Mouse (Mus musculus): ENCODE measurements around the gene Dkkl1. TPM values are rescaled to one million over a fixed set of nuclear protein-coding genes. Genes with fewer than 3 reads are reported as not detected.

Gene Dkkl1
- polyA plus RNA-seq, 1 experiment = 1,348 TPM

DNA sequence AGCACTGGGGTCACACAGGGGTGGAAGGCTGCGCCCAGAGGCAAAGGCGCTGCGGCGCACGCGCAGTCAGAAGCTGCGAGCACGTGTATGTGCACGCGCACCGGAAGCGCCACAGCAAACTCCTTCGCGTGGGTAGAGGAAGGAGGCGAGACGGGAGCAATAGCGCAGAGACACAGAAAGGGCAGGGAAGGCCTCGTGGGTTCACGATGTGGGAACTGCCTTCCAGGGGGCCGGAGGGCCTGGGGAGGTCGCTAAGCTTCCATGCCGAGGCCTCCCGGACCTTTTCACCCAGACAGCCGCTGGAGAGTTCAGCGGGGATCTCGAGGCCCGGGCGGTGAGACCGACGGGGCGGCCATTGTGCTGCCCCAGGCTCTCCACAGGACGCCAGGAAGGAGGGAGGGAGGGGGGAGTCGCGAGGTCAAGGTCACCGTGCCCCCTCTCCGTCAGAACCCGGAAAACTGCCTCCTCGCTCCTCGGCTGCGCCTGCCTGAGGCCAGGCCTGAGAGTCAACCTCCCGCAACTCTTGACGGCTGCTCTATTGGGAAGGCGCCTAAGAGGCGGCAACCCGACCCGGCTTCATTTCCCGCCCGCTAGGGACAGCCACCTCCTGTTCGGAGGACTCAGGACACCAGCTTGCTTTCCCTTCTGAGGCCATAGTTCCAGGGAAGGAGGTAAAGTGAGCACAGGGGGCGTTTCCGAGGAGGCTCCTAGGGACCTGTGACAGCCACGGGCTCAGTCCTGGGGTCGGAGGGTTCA lies 28.9 kb upstream of the Dkkl1 start, which contains the start of gene Slc6a16:
Gene Slc6a16 (plus strand): TSS at position 453 of the 756 bp plus-strand sequence.
- peak within 1 kb of the TSS; percentile 80 for H3K4me3 ChIP-seq (ENCODE audit: control insufficient read depth, low read depth, low read length)
- H3K4me1 ChIP-seq (ENCODE audit: control insufficient read depth, insufficient read depth, low read length) = peaks cover 17% of the 10 kb centered on the region
- no peaks in the 10 kb centered on the region for H3K27me3 ChIP-seq (ENCODE audit: control insufficient read depth, insufficient read depth, low read length)
- H3K36me3 ChIP-seq (ENCODE audit: control insufficient read depth, insufficient read depth, low read length) = no peaks in the 10 kb centered on the region
- TF ChIP-seq POLR2A (IDR thresholded peaks at IDR 0.05; ENCODE audit: control insufficient read depth, low read depth, low read length) = peak; percentile 23
- no peak for TF ChIP-seq CTCF (IDR thresholded peaks at IDR 0.05; ENCODE audit: control insufficient read depth, insufficient read depth, insufficient replicate concordance, low read depth, low read length)
- peak within 1 kb of the TSS; percentile 95 for H3K27ac ChIP-seq (ENCODE audit: control insufficient read depth, insufficient read depth, low read depth, low read length)

DNA sequence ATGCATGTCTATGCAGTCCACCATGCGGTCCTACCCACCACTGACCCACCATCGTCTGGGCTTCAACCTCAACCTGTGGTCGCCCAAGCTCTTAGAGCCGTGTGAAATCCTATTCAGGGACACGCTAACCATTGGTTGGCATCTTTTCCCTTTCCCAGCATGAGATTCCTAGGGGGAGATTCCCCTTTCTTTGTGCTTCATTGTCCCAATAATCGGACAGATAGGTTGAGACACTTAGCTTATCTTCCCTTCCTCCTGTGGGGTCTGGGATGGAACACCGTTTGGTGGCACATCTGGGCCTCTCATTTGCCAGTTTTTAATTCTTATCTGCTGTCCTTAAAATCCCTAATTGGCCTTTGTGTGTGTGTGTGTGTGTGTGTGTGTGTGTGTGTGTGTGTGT lies 28.2 kb upstream of the Dkkl1 start:
- Histone ChIP-seq H3K4me3 (ENCODE audit: control insufficient read depth, low read depth, low read length) (no peak overlapping the region), H3K4me1 (ENCODE audit: control insufficient read depth, insufficient read depth, low read length) (peaks cover 19% of the 10 kb centered on the region), H3K27ac (ENCODE audit: control insufficient read depth, insufficient read depth, low read depth, low read length) (no peak overlapping the region), H3K36me3 (ENCODE audit: control insufficient read depth, insufficient read depth, low read length) (no peaks in the 10 kb centered on the region), H3K27me3 (ENCODE audit: control insufficient read depth, insufficient read depth, low read length) (no peaks in the 10 kb centered on the region)
- TF ChIP-seq CTCF (IDR thresholded peaks at IDR 0.05; ENCODE audit: control insufficient read depth, insufficient read depth, insufficient replicate concordance, low read depth, low read length) (no peak), POLR2A (IDR thresholded peaks at IDR 0.05; ENCODE audit: control insufficient read depth, low read depth, low read length) (no peak)

DNA sequence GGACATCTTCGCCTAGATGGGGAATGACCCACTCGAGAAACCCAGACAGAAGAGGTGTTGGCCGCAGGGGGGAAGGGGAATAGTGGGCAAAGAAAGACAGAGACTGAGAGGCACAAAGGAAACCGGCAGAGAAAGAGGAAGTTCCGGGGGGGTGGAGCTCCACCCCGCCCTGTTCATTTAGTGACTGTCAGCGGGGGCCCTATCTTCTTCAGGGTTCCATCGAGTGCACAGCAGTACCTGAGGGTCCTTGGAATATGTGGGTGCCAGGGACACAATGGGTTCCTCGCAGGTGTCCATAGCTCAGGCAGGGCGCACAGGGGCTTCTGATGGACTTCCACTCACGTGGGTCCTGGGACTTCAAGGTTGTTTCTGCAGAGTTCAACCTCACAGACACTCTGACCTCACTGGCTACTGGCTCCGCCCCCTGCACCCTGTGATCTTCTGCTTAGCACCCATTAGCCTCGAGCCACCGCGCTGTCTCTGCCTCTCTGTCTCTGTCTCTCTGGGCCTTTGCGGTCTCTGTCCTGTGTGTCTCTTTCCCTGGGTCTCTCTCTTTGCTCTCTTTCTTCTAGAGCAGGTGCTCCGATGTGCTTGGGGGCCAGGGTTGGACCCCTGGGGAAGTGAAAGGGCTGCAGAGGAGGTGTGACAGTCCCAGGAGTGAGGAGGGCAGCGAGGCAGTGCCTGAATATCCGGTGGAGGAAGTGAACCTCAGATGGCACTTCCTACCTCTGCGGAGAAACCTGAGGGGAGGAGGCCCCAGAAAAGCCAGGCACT lies 27.0 kb upstream of the Dkkl1 start, which contains the start of gene Cd37:
Gene Cd37 (minus strand): TSS at position 393 of the 774 bp plus-strand sequence.
- H3K27me3 ChIP-seq (ENCODE audit: control insufficient read depth, insufficient read depth, low read length) = no peaks in the 10 kb centered on the region
- H3K4me1 ChIP-seq (ENCODE audit: control insufficient read depth, insufficient read depth, low read length) = peaks cover 27% of the 10 kb centered on the region
- H3K27ac ChIP-seq (ENCODE audit: control insufficient read depth, insufficient read depth, low read depth, low read length) = no peak within 1 kb of the TSS
- TF ChIP-seq POLR2A (IDR thresholded peaks at IDR 0.05; ENCODE audit: control insufficient read depth, low read depth, low read length) (peak; percentile 45; the same call in 1 of the 2 replicates), CTCF (IDR thresholded peaks at IDR 0.05; ENCODE audit: control insufficient read depth, insufficient read depth, insufficient replicate concordance, low read depth, low read length) (no peak)
- H3K36me3 ChIP-seq (ENCODE audit: control insufficient read depth, insufficient read depth, low read length) = no peaks in the 10 kb centered on the region
- H3K4me3 ChIP-seq (ENCODE audit: control insufficient read depth, low read depth, low read length) = peak within 1 kb of the TSS; percentile 67

DNA sequence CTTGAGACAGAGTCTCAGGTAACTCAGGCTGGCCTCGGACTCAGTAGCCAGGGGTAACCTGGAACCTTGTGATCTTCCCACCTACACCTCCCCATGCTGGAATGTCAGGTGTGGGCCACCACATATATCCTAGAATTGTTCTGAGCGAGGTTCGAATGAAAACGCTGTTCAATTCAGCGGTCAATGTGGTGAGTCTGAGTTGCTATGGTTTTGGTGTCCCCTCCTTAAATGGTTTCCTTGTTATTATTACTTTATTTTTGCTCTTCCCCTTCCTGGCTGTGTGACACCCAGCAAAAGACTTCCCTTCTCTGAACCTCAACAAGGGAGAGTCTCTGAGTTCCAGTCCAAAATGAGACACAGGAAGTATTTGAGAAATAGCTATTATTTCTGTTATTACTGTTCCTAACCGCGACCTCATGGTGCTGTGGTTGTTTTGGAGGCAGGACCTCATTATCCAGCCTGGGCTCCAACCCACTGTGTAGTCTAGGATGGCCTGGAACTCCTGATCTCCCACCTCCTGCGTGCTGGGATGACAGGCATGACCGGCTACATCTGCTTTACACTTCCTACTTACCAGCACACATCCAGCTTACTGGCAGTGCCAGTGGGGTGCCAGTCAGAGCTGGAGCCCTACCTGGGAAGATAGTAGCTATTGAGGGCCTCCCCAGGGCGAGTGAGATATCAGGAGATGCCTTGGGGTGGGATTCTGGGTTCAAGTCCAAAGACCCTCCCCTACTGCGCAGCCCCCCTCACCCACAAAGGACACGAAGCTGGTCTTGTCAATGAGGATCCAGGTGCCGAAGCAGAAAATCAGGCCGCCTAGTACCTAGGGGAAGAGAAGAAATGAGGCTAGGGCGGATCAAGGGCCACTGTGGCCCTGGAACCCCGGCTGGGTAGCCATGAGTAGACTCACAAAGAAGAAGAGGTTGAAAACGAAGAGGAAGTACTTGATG lies 26.1 kb upstream of the Dkkl1 start:
- Histone ChIP-seq H3K27ac (ENCODE audit: control insufficient read depth, insufficient read depth, low read depth, low read length) (no peak overlapping the region), H3K4me3 (ENCODE audit: control insufficient read depth, low read depth, low read length) (peak overlapping the region; percentile 67), H3K36me3 (ENCODE audit: control insufficient read depth, insufficient read depth, low read length) (no peaks in the 10 kb centered on the region), H3K4me1 (ENCODE audit: control insufficient read depth, insufficient read depth, low read length) (peaks cover 31% of the 10 kb centered on the region), H3K27me3 (ENCODE audit: control insufficient read depth, insufficient read depth, low read length) (no peaks in the 10 kb centered on the region)
- TF ChIP-seq POLR2A (IDR thresholded peaks at IDR 0.05; ENCODE audit: control insufficient read depth, low read depth, low read length) = no peak
- no peak for TF ChIP-seq CTCF (IDR thresholded peaks at IDR 0.05; ENCODE audit: control insufficient read depth, insufficient read depth, insufficient replicate concordance, low read depth, low read length)

DNA sequence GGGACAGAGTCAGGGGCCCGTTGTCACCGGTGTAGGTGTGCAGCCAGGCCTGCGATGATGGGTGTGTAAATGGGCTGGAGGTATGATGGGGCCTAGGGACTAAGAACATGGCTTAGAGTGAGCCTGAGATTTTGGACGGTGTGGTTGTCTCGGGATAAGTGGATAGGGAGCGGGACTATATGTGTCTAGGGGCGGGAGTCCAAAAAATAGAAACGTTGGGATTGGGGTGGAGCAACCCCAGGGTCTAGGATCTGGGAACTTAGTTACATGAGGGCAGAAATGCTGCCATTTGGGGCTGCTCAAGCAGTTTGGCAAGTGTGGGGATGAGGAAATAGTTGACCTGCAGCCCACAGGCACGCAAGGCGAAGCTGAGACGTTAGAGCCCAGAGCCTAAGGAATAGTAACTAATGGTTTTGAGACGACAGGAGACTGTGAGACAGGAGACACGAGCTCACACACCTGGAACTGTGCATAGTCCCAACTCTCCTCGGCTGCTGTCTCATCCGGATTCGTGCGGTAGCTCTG lies 23.8 kb upstream of the Dkkl1 start:
- H3K36me3 ChIP-seq (ENCODE audit: control insufficient read depth, insufficient read depth, low read length) = no peaks in the 10 kb centered on the region
- peaks cover 28% of the 10 kb centered on the region for H3K4me1 ChIP-seq (ENCODE audit: control insufficient read depth, insufficient read depth, low read length)
- H3K27me3 ChIP-seq (ENCODE audit: control insufficient read depth, insufficient read depth, low read length) = no peaks in the 10 kb centered on the region
- H3K4me3 ChIP-seq (ENCODE audit: control insufficient read depth, low read depth, low read length) = no peak overlapping the region; the same call in 1 of the 2 replicates
- no peak overlapping the region for H3K27ac ChIP-seq (ENCODE audit: control insufficient read depth, insufficient read depth, low read depth, low read length)
- TF ChIP-seq POLR2A (IDR thresholded peaks at IDR 0.05; ENCODE audit: control insufficient read depth, low read depth, low read length) = no peak
- no peak for TF ChIP-seq CTCF (IDR thresholded peaks at IDR 0.05; ENCODE audit: control insufficient read depth, insufficient read depth, insufficient replicate concordance, low read depth, low read length)

DNA sequence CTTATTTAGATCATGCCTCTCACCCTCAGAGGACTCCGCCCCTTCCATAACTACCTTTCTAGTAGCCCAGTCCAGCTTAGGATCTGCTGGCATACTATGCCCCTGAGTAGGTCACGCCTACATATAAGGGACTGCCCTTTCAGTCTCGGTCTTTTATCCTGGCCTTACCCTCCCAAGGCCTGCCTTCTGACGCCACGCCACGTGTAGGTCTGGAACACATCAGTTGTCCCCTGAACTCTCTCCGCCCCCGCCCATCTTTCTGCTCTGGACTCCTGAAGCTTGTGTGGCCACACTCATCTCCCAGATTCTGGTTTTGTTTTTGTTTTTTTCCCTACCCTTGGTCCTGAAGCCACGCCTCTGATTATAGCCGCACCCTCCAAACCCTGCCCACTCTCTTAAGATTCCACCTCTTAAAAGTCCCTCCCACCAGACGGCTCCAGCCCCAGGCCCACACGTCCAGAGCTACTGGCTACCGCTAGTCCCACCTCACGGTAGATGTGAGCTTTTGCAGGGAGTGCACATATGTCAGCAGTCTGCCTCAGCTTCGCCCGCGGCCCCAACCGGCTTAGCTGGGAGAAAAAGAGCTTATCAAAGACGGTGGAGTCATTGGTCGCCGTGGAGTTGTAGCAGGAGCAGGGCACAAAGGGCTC lies 23.1 kb upstream of the Dkkl1 start:
- no peak overlapping the region for H3K27ac ChIP-seq (ENCODE audit: control insufficient read depth, insufficient read depth, low read depth, low read length)
- H3K27me3 ChIP-seq (ENCODE audit: control insufficient read depth, insufficient read depth, low read length) = no peaks in the 10 kb centered on the region
- H3K4me3 ChIP-seq (ENCODE audit: control insufficient read depth, low read depth, low read length) = peak overlapping the region; percentile 40
- no peaks in the 10 kb centered on the region for H3K36me3 ChIP-seq (ENCODE audit: control insufficient read depth, insufficient read depth, low read length)
- TF ChIP-seq CTCF (IDR thresholded peaks at IDR 0.05; ENCODE audit: control insufficient read depth, insufficient read depth, insufficient replicate concordance, low read depth, low read length) (no peak), POLR2A (IDR thresholded peaks at IDR 0.05; ENCODE audit: control insufficient read depth, low read depth, low read length) (no peak)
- H3K4me1 ChIP-seq (ENCODE audit: control insufficient read depth, insufficient read depth, low read length) = peaks cover 27% of the 10 kb centered on the region
